Mouse (Mus musculus) liver, postnatal 0 days (tissue): ENCODE measurements around the gene Patl2.

ENCODE experiments used
- CTCF ChIP-seq: sonication (generic); IDR thresholded peaks from 2 replicates; pipeline ENCODE4 v1.5.1; 2016; ENCODE audit warnings: antibody characterized with exemption, low read depth
- EP300 ChIP-seq: IDR thresholded peaks from 2 replicates; pipeline ENCODE4 v1.6.1; 2016; ENCODE audit warnings: antibody characterized with exemption, low read depth, mild to moderate bottlenecking

DNA sequence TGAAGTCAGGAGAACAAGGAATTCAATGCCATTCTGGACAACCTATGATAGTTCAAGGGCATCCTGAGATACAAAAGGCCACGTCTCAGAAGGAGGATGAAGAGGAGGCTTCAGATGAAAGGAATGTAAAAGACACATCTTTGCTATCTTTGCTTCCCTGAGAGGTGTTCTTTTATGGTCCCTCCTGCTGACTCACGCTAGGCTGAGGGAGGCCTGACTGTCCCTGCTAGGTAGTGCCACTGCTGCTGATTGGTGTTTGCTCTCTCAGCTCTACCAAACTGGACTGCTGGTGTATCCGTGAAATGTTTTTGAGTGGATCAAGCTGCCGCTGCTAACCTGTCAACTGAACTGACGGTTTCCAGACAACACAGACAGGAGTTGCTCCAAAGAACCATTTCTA is 35.8 kb upstream of the Patl2 start:
- no peak for TF ChIP-seq EP300
- no peak for TF ChIP-seq CTCF
